Mouse (Mus musculus) neural tube, embryonic 12.5 days (tissue): ENCODE measurements around the gene Vgll4. TPM values are rescaled to one million over a fixed set of nuclear protein-coding genes. Genes with fewer than 3 reads are reported as not detected.
A peak's percentile ranks its signal among the peaks of the same experiment; 100 is the strongest.

Experiments
- ATAC-seq: fragments of 200-750 bp; cut with Nextera tagmentation; 2 replicates; pipeline ENCODE4 v1.8.0; 2017; ENCODE audit warnings: low read depth, mild to moderate bottlenecking, moderate TSS enrichment, moderate library complexity; ENCODE audit not compliant: low FRiP score
- H3K27ac ChIP-seq: fragments of 300-500 bp; sonication (generic); 2 replicates; pipeline ENCODE4 v1.5.1; 2016
- H3K27me3 ChIP-seq: fragments of 300-500 bp; sonication (generic); replicated peaks from 2 replicates; pipeline ENCODE4 v1.6.1; 2016; ENCODE audit warnings: mild to moderate bottlenecking
- H3K36me3 ChIP-seq: fragments of 300-500 bp; sonication (generic); 2 replicates; pipeline ENCODE4 v1.6.1; 2016; ENCODE audit warnings: mild to moderate bottlenecking
- H3K4me1 ChIP-seq: fragments of 300-500 bp; sonication (generic); 2 replicates; pipeline ENCODE4 v1.6.1; 2016
- H3K4me2 ChIP-seq: fragments of 300-500 bp; sonication (generic); replicated peaks from 2 replicates; pipeline ENCODE4 v1.6.1; 2016; ENCODE audit warnings: mild to moderate bottlenecking
- H3K4me3 ChIP-seq: fragments of 300-500 bp; sonication (generic); 2 replicates; pipeline ENCODE4 v1.5.1; 2016
- H3K9ac ChIP-seq: fragments of 300-500 bp; sonication (generic); 2 replicates; pipeline ENCODE4 v1.6.1; 2016; ENCODE audit warnings: mild to moderate bottlenecking
- H3K9me3 ChIP-seq: fragments of 300-500 bp; sonication (generic); 2 replicates; pipeline ENCODE4 v1.6.1; 2016; ENCODE audit warnings: mild to moderate bottlenecking
- WGBS: fragments of 180-500 bp; shearing (Covaris S2); methylation state at CpG from one replicate; pipeline ENCODE4 v1.1.7; 2016; 5-methylcytosine and 5-hydroxymethylcytosine counted together
- polyA plus RNA-seq: library from polyadenylated mRNA; unstranded; fragments of >200 nt; fragmentation: Nextera tagmentation; extraction: Ambion mirVana; gene quantifications from 2 replicates; pipeline ENCODE4 v1.2.1, GENCODE M21; 2016

Gene Vgll4
- polyA plus RNA-seq, 1 experiment from 2014 or later, result 81.7 TPM

DNA sequence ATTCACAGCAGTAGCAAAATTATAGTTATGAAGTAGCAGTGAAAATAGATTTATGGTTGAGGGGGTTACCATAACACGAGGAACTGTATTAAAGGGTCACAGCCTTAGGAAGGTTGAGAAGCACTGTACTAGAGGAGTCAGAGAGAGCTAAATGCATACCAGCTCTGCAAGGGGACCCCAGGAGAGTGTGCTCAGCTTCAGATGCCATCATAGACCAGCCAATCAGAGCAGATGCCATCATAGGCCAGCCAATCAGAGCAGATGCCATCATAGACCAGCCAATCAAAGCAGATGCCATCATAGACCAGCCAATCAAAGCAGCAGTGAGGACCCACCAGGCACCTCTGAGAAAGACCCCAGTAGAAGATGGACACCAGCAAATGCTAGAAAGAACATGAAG is 134.0 kb downstream of the Vgll4 start:
- Histone ChIP-seq H3K27me3 (no peaks in the 10 kb centered on the region), H3K27ac (no peak overlapping the region), H3K9ac (no peak overlapping the region), H3K4me3 (no peak overlapping the region), H3K4me2 (no peak overlapping the region), H3K9me3 (no peaks in the 10 kb centered on the region), H3K36me3 (no peaks in the 10 kb centered on the region), H3K4me1 (peaks cover 44% of the 10 kb centered on the region)
- WGBS, result 85% methylated on average over 1 of the region's 1 CpGs
- ATAC-seq, result peak; percentile 39

DNA sequence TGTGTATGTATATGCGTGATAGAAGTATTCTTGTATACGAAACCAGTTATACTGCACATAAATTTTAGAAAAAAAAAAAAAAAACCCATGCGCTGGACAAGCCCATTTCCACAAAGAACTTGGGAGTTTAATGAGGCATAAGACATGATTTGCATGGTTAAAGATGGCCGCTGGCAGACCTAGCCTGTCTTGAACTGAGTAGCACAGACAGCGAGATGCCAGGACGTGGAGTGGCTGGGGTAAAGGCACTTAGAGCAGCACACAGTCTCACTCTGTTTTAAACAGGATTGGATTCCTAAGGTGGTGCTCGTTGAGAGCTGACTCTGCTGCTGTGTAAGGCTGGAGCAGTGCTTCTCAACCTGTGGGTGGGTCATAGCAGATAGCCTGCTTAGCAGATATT is 134.4 kb downstream of the Vgll4 start:
- WGBS, result 52% methylated on average over 7 of the region's 7 CpGs
- no peaks in the 10 kb centered on the region for H3K9me3 ChIP-seq
- ATAC-seq, result no peak; the same call in 1 of the 2 replicates
- no peaks in the 10 kb centered on the region for H3K27me3 ChIP-seq
- H3K36me3 ChIP-seq, result no peaks in the 10 kb centered on the region
- H3K4me1 ChIP-seq, result peaks cover 40% of the 10 kb centered on the region
- no peak overlapping the region for H3K4me2 ChIP-seq
- no peak overlapping the region for H3K27ac ChIP-seq
- no peak overlapping the region for H3K9ac ChIP-seq
- no peak overlapping the region for H3K4me3 ChIP-seq

DNA sequence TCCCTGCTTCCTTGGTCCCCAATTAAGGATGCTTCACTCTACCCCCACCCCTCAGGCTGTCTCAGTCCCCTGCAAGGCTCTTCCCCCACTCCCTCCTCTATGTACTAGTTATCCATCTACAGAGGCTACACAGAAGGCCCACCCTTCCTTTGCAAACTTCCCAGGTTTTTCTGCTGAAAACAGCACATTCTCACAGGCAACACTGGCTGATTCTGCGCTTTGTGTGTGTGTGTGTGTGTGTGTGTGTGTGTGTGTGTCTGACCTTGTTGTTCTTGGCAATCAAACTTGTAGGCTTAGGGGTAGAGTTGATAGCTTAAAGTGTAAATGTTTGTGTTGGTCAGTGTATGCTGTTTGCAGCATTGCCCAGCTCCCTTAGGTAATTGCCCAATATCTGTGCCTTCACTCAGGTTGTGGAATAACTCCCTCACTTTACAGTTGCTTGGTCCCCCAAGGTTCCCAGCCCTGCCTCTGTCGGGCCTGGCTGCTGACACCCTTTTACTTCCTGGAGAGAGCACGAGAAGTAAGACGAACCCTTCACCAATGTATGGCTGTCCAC is 135.9 kb downstream of the Vgll4 start:
- Histone ChIP-seq H3K9me3 (no peaks in the 10 kb centered on the region), H3K9ac (no peak overlapping the region), H3K4me1 (peaks cover 38% of the 10 kb centered on the region), H3K27ac (no peak overlapping the region), H3K4me3 (no peak overlapping the region), H3K27me3 (no peaks in the 10 kb centered on the region), H3K36me3 (no peaks in the 10 kb centered on the region), H3K4me2 (no peak overlapping the region)
- WGBS, result 65% methylated on average over 4 of the region's 4 CpGs
- no peak for ATAC-seq

DNA sequence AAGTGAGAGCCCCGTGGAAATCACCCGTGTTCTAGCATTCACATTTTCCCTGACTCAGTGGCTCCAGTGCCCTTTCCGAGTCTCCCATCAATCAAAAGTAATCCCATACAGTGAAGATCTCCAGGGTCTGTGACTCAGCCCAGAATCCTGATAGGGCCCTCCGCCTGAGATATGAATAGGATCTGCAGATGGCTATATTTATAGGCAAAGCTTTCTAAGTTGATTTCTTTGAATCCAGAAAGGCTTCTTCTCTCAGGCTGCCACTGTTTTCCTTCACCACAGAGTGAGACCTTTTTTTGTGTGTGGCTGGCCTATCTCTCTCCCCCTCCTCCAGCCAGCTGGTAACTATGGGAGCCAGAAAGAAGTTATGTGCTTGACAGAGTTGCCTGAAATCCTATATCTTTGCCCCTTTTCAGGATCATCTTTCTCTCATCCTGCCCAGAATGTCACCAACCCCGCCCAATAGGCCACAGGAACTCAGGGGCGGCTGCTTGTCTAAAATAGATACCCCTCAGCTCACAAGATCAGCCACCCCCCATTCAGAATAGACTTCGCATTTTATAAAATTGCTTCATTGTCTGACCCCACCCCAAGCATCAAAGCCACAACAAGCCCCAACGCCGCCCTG is 136.6 kb downstream of the Vgll4 start:
- H3K4me2 ChIP-seq, result no peak overlapping the region
- 76% methylated on average over 9 of the region's 9 CpGs for WGBS
- ATAC-seq, result no peak
- H3K4me3 ChIP-seq, result no peak overlapping the region
- peaks cover 38% of the 10 kb centered on the region for H3K4me1 ChIP-seq
- H3K9me3 ChIP-seq, result no peaks in the 10 kb centered on the region
- no peak overlapping the region for H3K27ac ChIP-seq
- no peaks in the 10 kb centered on the region for H3K36me3 ChIP-seq
- H3K27me3 ChIP-seq, result no peaks in the 10 kb centered on the region
- no peak overlapping the region for H3K9ac ChIP-seq

DNA sequence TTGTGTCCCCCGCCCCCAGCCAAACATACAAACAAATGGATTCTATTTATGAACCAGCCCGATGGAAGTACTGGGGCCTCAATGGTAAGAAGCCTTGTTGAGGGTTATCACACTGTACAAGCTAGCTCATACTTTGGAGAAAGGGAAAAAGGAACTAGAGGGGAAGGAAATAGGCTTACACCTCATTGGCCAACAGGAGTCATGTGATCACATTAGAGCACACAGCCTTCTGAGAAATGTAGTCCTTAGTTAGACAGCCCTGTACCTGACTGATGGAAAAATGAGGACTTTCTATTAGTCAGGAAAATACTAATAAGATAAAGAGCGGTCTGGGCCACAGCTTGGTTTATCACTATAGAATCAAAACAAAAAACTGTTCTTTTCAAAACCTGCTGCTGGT is 138.0 kb downstream of the Vgll4 start:
- 88% methylated on average over 3 of the region's 3 CpGs for WGBS
- no peaks in the 10 kb centered on the region for H3K27me3 ChIP-seq
- no peak for ATAC-seq

DNA sequence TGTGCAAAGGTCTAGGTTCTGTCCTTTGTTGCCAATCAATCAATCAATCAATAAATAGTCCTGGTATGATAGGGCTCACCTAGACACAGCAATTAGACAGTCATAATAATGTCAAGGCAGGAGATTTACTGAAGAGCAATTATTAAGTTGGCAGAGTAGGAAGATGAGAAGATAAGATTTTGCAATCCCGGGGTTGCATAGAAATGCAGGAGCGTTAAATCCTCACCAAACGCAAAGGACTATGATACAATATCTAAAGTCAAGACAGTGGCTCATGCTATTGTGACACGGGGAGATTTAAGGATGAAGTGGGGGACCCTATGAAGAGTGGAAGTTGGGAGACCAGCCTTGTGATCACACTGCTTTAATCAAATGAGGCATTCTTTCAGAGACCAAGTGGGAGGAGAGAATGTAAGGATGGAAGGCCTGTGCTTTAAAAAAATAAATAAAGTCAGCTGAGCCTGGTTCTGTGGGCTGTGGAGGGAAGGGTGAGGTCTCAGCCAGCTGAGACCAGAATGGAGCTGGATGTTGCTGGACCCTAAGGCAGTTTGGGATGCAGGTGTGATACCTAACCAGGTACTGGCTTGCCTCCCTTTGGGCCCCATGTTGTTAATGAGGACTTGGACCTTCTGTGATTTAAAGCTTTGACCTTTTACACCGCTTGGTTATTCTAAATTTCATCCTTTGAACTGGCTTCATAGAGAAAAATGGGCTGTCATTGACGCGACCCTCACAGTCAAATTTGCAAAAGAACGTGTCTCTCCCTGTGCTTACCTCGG is 139.9 kb downstream of the Vgll4 start:
- no peak for ATAC-seq
- 89% methylated on average over 9 of the region's 9 CpGs for WGBS
- Histone ChIP-seq H3K27ac (no peak overlapping the region), H3K4me1 (peaks cover 18% of the 10 kb centered on the region), H3K36me3 (no peaks in the 10 kb centered on the region), H3K4me2 (no peak overlapping the region), H3K27me3 (no peaks in the 10 kb centered on the region), H3K9ac (no peak overlapping the region), H3K9me3 (no peaks in the 10 kb centered on the region), H3K4me3 (no peak overlapping the region)

More for the DNA sequence above, 138.0 kb downstream of the Vgll4 start:
- Histone ChIP-seq H3K36me3 (no peaks in the 10 kb centered on the region), H3K9ac (no peak overlapping the region), H3K27ac (no peak overlapping the region), H3K4me1 (peaks cover 35% of the 10 kb centered on the region), H3K9me3 (no peaks in the 10 kb centered on the region), H3K4me3 (no peak overlapping the region), H3K4me2 (no peak overlapping the region)

DNA sequence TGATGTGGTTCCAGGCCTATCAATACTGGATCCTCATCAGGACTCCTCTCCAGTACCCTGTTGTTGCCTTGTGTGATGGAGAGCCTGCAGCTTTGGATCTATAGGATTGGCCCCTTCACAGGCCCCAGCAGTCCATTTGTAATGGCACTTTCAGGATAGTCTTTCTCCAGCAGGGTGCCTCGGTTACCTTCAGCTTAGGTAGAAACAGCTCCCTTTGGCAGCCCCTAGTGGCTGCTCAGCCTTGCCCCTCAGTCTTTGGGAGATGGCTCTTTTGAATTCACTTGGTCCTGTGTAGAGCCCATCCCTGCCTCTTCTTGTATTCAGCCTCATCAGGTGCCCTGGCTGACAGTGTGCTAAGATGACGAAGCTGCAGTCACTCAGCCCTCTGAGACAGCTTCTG is 142.9 kb downstream of the Vgll4 start:
- Histone ChIP-seq H3K27ac (no peak overlapping the region), H3K9ac (no peak overlapping the region), H3K4me1 (no peaks in the 10 kb centered on the region), H3K4me3 (no peak overlapping the region), H3K27me3 (no peaks in the 10 kb centered on the region), H3K36me3 (no peaks in the 10 kb centered on the region), H3K9me3 (0 out of 2 replicates have a peak, but pooled peaks cover 3% of the 10 kb centered on the region), H3K4me2 (no peak overlapping the region)
- WGBS, result 72% methylated on average over 2 of the region's 2 CpGs
- ATAC-seq, result no peak

DNA sequence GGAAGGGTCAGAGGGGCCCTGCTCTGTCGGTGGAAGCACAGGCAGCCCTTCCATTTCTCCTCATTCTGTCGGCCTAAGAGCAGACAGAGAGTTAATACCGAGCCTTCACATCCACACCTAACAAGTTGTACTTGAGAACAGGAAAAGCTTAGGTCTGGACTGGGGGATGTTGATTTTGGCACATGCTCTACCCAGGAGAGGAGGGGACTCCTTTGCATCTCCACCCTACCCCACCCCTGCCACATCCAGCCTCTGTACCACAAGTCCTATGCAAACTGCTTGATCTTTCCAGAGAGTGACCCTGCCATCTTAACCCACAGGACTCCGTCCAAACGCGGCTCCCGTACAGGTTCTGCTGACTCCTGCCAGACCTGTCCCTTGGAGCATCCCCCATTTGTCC is 148.1 kb downstream of the Vgll4 start:
- 90% methylated on average over 7 of the region's 7 CpGs for WGBS
- H3K27ac ChIP-seq, result no peak overlapping the region
- H3K4me1 ChIP-seq, result peaks cover 7% of the 10 kb centered on the region; the same call in 1 of the 2 replicates

DNA sequence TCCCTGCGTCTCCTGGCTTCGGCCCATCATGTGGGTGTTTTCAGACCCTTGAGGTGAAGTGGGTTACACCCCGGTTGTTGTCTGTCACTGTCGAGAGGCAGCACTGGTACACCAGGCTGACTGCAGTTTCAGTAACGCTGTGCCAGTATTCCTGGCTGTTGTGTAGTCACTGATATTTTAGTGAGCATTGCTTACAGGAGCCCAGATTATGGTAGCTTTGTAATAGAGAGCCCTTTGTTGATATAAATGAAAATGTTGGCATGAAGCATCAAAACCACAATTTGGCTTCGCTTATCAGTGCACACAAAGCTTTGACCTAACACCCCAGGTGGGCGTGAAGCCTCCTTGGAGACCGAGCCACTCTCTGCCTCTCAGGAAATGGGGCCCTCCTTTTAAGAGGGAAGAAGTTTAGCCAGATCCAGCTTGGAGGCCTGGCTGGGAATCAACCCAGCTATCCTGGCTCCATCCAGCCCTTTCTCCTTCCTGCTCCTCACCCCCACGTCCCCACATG is 149.8 kb downstream of the Vgll4 start:
- 70% methylated on average over 9 of the region's 9 CpGs for WGBS
- H3K9ac ChIP-seq, result no peak overlapping the region
- H3K27me3 ChIP-seq, result no peaks in the 10 kb centered on the region
- H3K4me1 ChIP-seq, result peaks cover 7% of the 10 kb centered on the region; the same call in 1 of the 2 replicates
- H3K36me3 ChIP-seq, result no peaks in the 10 kb centered on the region
- H3K9me3 ChIP-seq, result 0 out of 2 replicates have a peak, but pooled peaks cover 3% of the 10 kb centered on the region
- no peak overlapping the region for H3K4me3 ChIP-seq
- no peak for ATAC-seq
- H3K27ac ChIP-seq, result no peak overlapping the region
- no peak overlapping the region for H3K4me2 ChIP-seq

More for the DNA sequence above, 148.1 kb downstream of the Vgll4 start:
- Histone ChIP-seq H3K27me3 (no peaks in the 10 kb centered on the region), H3K4me2 (no peak overlapping the region), H3K4me3 (no peak overlapping the region), H3K36me3 (no peaks in the 10 kb centered on the region), H3K9ac (no peak overlapping the region), H3K9me3 (0 out of 2 replicates have a peak, but pooled peaks cover 3% of the 10 kb centered on the region)
- ATAC-seq, result no peak

DNA sequence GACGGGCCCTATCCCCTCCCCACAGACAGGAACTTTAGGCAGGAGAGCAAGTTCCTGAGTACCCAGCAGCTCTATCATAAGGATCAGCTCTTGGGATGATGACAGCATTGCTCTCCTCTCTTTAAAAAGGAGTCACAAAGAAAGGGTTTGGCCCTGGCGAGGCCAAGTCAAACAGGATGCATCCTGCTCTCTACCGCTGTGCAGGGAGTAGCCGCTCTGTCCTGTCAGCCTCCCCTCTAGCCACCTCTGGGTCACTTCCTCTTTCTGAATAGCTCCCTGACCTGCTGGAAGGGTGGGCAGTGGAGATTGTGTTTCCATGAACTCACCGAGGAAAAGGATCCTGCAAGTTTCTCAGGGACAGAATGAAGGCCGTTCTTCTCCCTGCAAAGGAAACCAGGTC is 151.3 kb downstream of the Vgll4 start:
- Histone ChIP-seq H3K9ac (no peak overlapping the region), H3K27me3 (no peaks in the 10 kb centered on the region), H3K4me3 (no peak overlapping the region), H3K27ac (no peak overlapping the region), H3K4me1 (peaks cover 7% of the 10 kb centered on the region; the same call in 1 of the 2 replicates), H3K4me2 (no peak overlapping the region), H3K36me3 (no peaks in the 10 kb centered on the region), H3K9me3 (0 out of 2 replicates have a peak, but pooled peaks cover 3% of the 10 kb centered on the region)
- ATAC-seq, result no peak
- 63% methylated on average over 6 of the region's 6 CpGs for WGBS

DNA sequence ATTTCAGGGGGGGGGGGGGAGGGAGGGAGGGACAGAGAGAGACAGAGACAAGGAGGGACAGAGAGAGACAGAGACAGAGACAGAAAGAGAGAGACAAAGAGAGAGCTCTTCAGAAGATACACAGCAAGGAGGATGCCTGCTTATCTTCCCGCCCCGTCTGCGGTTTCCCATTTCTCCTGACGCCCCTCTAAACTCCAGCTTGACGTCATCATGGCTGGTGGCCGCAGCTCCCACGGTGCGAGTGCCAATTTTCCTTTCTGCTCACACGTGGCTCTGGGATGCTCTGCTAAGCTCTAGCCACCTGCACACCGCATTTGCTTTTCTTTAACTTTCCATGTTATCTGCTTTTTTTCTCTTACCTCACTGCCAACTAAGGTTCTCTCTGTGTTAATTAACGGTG is 151.8 kb downstream of the Vgll4 start:
- Histone ChIP-seq H3K36me3 (no peaks in the 10 kb centered on the region), H3K4me2 (no peak overlapping the region), H3K4me3 (no peak overlapping the region), H3K9ac (no peak overlapping the region), H3K9me3 (0 out of 2 replicates have a peak, but pooled peaks cover 3% of the 10 kb centered on the region), H3K4me1 (peaks cover 7% of the 10 kb centered on the region; the same call in 1 of the 2 replicates), H3K27me3 (no peaks in the 10 kb centered on the region), H3K27ac (no peak overlapping the region)
- 62% methylated on average over 11 of the region's 11 CpGs for WGBS
- no peak for ATAC-seq
